Mouse (Mus musculus): ENCODE data around the gene Dhrs3. TPM values are rescaled to one million over a fixed set of nuclear protein-coding genes. Genes with fewer than 3 reads are reported as not detected.

The Dhrs3 gene
- polyA plus RNA-seq, 1 experiment from 2014 or later: 51.8 TPM

GRCm38 (mm10) chr4:144957186-144957585 is 64.6 kb downstream of the Dhrs3 start:
- Histone ChIP-seq H3K9me3 (ENCODE audit: control insufficient read depth, low read length) (no peaks in the 10 kb centered on the region), H3K9ac (ENCODE audit: low read depth, low read length) (no peak overlapping the region), H3K4me3 (ENCODE audit: low read length) (no peak overlapping the region), H3K36me3 (ENCODE audit: control insufficient read depth, insufficient read depth, low read length) (no peaks in the 10 kb centered on the region), H3K4me1 (ENCODE audit: control insufficient read depth, insufficient read depth, low read depth, low read length) (no peaks in the 10 kb centered on the region), H3K4me2 (ENCODE audit: low read length) (no peak overlapping the region), H3K27ac (ENCODE audit: low read depth, low read length) (no peak overlapping the region), H3K27me3 (replicated peaks; ENCODE audit: control insufficient read depth, insufficient read depth, low read length) (no peaks in the 10 kb centered on the region)
- WGBS: 81% methylated on average over 4 of the region's 4 CpGs
- no peak for ATAC-seq

- Histone ChIP-seq H3K9me3 (ENCODE audit: control insufficient read depth, low read length) (no peaks in the 10 kb centered on the region), H3K4me3 (ENCODE audit: low read length) (no peak overlapping the region), H3K4me1 (ENCODE audit: control insufficient read depth, insufficient read depth, low read depth, low read length) (no peaks in the 10 kb centered on the region), H3K36me3 (ENCODE audit: control insufficient read depth, insufficient read depth, low read length) (no peaks in the 10 kb centered on the region), H3K27me3 (replicated peaks; ENCODE audit: control insufficient read depth, insufficient read depth, low read length) (no peaks in the 10 kb centered on the region), H3K4me2 (ENCODE audit: low read length) (no peak overlapping the region), H3K9ac (ENCODE audit: low read depth, low read length) (no peak overlapping the region), H3K27ac (ENCODE audit: low read depth, low read length) (no peak overlapping the region)
- ATAC-seq: no peak
- WGBS: 64% methylated on average over 2 of the region's 2 CpGs
Observed at GRCm38 (mm10) chr4:144957721-144958120, 65.1 kb downstream of the Dhrs3 start.

GRCm38 (mm10) chr4:144960188-144960904 is 67.7 kb downstream of the Dhrs3 start:
- WGBS: 65% methylated on average over 8 of the region's 8 CpGs
- Histone ChIP-seq H3K36me3 (ENCODE audit: control insufficient read depth, insufficient read depth, low read length) (no peaks in the 10 kb centered on the region), H3K9ac (ENCODE audit: low read depth, low read length) (no peak overlapping the region), H3K9me3 (ENCODE audit: control insufficient read depth, low read length) (no peaks in the 10 kb centered on the region), H3K4me1 (ENCODE audit: control insufficient read depth, insufficient read depth, low read depth, low read length) (no peaks in the 10 kb centered on the region), H3K4me3 (ENCODE audit: low read length) (no peak overlapping the region), H3K27me3 (replicated peaks; ENCODE audit: control insufficient read depth, insufficient read depth, low read length) (no peaks in the 10 kb centered on the region), H3K4me2 (ENCODE audit: low read length) (no peak overlapping the region), H3K27ac (ENCODE audit: low read depth, low read length) (no peak overlapping the region)
- ATAC-seq: no peak

- Histone ChIP-seq H3K4me3 (ENCODE audit: low read length) (no peak overlapping the region), H3K4me2 (ENCODE audit: low read length) (no peak overlapping the region), H3K27me3 (replicated peaks; ENCODE audit: control insufficient read depth, insufficient read depth, low read length) (no peaks in the 10 kb centered on the region), H3K36me3 (ENCODE audit: control insufficient read depth, insufficient read depth, low read length) (no peaks in the 10 kb centered on the region), H3K4me1 (ENCODE audit: control insufficient read depth, insufficient read depth, low read depth, low read length) (no peaks in the 10 kb centered on the region), H3K9me3 (ENCODE audit: control insufficient read depth, low read length) (no peaks in the 10 kb centered on the region), H3K9ac (ENCODE audit: low read depth, low read length) (no peak overlapping the region), H3K27ac (ENCODE audit: low read depth, low read length) (no peak overlapping the region)
- WGBS: 86% methylated on average over 4 of the region's 4 CpGs
- no peak for ATAC-seq
Observed at GRCm38 (mm10) chr4:144961232-144961631, 68.6 kb downstream of the Dhrs3 start.

GRCm38 (mm10) chr4:144961696-144962095 is 69.1 kb downstream of the Dhrs3 start:
- 72% methylated on average over 3 of the region's 3 CpGs for WGBS
- H3K4me2 ChIP-seq (ENCODE audit: low read length): no peak overlapping the region
- no peak overlapping the region for H3K27ac ChIP-seq (ENCODE audit: low read depth, low read length)
- H3K27me3 ChIP-seq (replicated peaks; ENCODE audit: control insufficient read depth, insufficient read depth, low read length): no peaks in the 10 kb centered on the region
- no peak for ATAC-seq
- H3K4me3 ChIP-seq (ENCODE audit: low read length): no peak overlapping the region
- no peaks in the 10 kb centered on the region for H3K9me3 ChIP-seq (ENCODE audit: control insufficient read depth, low read length)
- H3K36me3 ChIP-seq (ENCODE audit: control insufficient read depth, insufficient read depth, low read length): no peaks in the 10 kb centered on the region
- no peaks in the 10 kb centered on the region for H3K4me1 ChIP-seq (ENCODE audit: control insufficient read depth, insufficient read depth, low read depth, low read length)
- H3K9ac ChIP-seq (ENCODE audit: low read depth, low read length): no peak overlapping the region

GRCm38 (mm10) chr4:144965255-144965654 is 72.6 kb downstream of the Dhrs3 start:
- no peak overlapping the region for H3K9ac ChIP-seq (ENCODE audit: low read depth, low read length)
- H3K4me2 ChIP-seq (ENCODE audit: low read length): no peak overlapping the region
- no peaks in the 10 kb centered on the region for H3K36me3 ChIP-seq (ENCODE audit: control insufficient read depth, insufficient read depth, low read length)
- no peak overlapping the region for H3K27ac ChIP-seq (ENCODE audit: low read depth, low read length)
- no peak overlapping the region for H3K4me3 ChIP-seq (ENCODE audit: low read length)
- no peaks in the 10 kb centered on the region for H3K9me3 ChIP-seq (ENCODE audit: control insufficient read depth, low read length)
- H3K4me1 ChIP-seq (ENCODE audit: control insufficient read depth, insufficient read depth, low read depth, low read length): no peaks in the 10 kb centered on the region
- no peaks in the 10 kb centered on the region for H3K27me3 ChIP-seq (replicated peaks; ENCODE audit: control insufficient read depth, insufficient read depth, low read length)
- ATAC-seq: peak; percentile 69; the same call in 1 of the 2 replicates
- WGBS: 75% methylated on average over 2 of the region's 2 CpGs

GRCm38 (mm10) chr4:144968371-144968770 is 75.7 kb downstream of the Dhrs3 start:
- H3K27ac ChIP-seq (ENCODE audit: low read depth, low read length): no peak overlapping the region
- WGBS: 97% methylated on average over 3 of the region's 3 CpGs

GRCm38 (mm10) chr4:144969030-144969429 is 76.4 kb downstream of the Dhrs3 start:
- Histone ChIP-seq H3K4me2 (ENCODE audit: low read length) (no peak overlapping the region), H3K9ac (ENCODE audit: low read depth, low read length) (no peak overlapping the region), H3K4me3 (ENCODE audit: low read length) (no peak overlapping the region), H3K27ac (ENCODE audit: low read depth, low read length) (no peak overlapping the region), H3K9me3 (ENCODE audit: control insufficient read depth, low read length) (no peaks in the 10 kb centered on the region), H3K36me3 (ENCODE audit: control insufficient read depth, insufficient read depth, low read length) (no peaks in the 10 kb centered on the region), H3K27me3 (replicated peaks; ENCODE audit: control insufficient read depth, insufficient read depth, low read length) (no peaks in the 10 kb centered on the region), H3K4me1 (ENCODE audit: control insufficient read depth, insufficient read depth, low read depth, low read length) (no peaks in the 10 kb centered on the region)
- ATAC-seq: no peak
- 69% methylated on average over 6 of the region's 6 CpGs for WGBS

More at GRCm38 (mm10) chr4:144968371-144968770, 75.7 kb downstream of the Dhrs3 start:
- Histone ChIP-seq H3K27me3 (replicated peaks; ENCODE audit: control insufficient read depth, insufficient read depth, low read length) (no peaks in the 10 kb centered on the region), H3K4me2 (ENCODE audit: low read length) (no peak overlapping the region), H3K4me1 (ENCODE audit: control insufficient read depth, insufficient read depth, low read depth, low read length) (no peaks in the 10 kb centered on the region), H3K36me3 (ENCODE audit: control insufficient read depth, insufficient read depth, low read length) (no peaks in the 10 kb centered on the region), H3K9ac (ENCODE audit: low read depth, low read length) (no peak overlapping the region), H3K9me3 (ENCODE audit: control insufficient read depth, low read length) (no peaks in the 10 kb centered on the region), H3K4me3 (ENCODE audit: low read length) (no peak overlapping the region)
- no peak for ATAC-seq

GRCm38 (mm10) chr4:144971048-144971447 is 78.4 kb downstream of the Dhrs3 start:
- H3K4me2 ChIP-seq (ENCODE audit: low read length): no peak overlapping the region
- no peaks in the 10 kb centered on the region for H3K9me3 ChIP-seq (ENCODE audit: control insufficient read depth, low read length)
- no peaks in the 10 kb centered on the region for H3K27me3 ChIP-seq (replicated peaks; ENCODE audit: control insufficient read depth, insufficient read depth, low read length)
- no peak overlapping the region for H3K4me3 ChIP-seq (ENCODE audit: low read length)
- no peaks in the 10 kb centered on the region for H3K36me3 ChIP-seq (ENCODE audit: control insufficient read depth, insufficient read depth, low read length)
- no peak overlapping the region for H3K9ac ChIP-seq (ENCODE audit: low read depth, low read length)
- ATAC-seq: no peak
- H3K4me1 ChIP-seq (ENCODE audit: control insufficient read depth, insufficient read depth, low read depth, low read length): no peaks in the 10 kb centered on the region
- 94% methylated on average over 2 of the region's 2 CpGs for WGBS
- H3K27ac ChIP-seq (ENCODE audit: low read depth, low read length): no peak overlapping the region
